Mouse (Mus musculus) CH12.LX (cell line): ENCODE results near the gene Adat1.
A peak's percentile ranks its signal among the peaks of the same experiment; 100 is the strongest.

Experiments
- E2F4 ChIP-seq: IDR thresholded peaks from 2 replicates; pipeline ENCODE4 v1.6.1; 2011; ENCODE audit warnings: low read depth, low read length, improper control_type of control experiment; ENCODE audit not compliant: insufficient replicate concordance
- NELFE ChIP-seq: IDR thresholded peaks from 2 replicates; pipeline ENCODE4 v1.6.1; 2011; ENCODE audit warnings: low read depth, low read length, improper control_type of control experiment

GRCm38 (mm10) chr8:111992013-111992702, at the start of gene Adat1:
- TF ChIP-seq E2F4 (0 out of 2 replicates have a peak, but pooled peaks have one; percentile 59), NELFE (peak; percentile 88)
